Mouse (Mus musculus) layer of hippocampus, postnatal 25 days (tissue): Measurements from ENCODE around the gene Gucy2e. TPM values are rescaled to one million over a fixed set of nuclear protein-coding genes. Genes with fewer than 3 reads are reported as not detected.

Experiments
- DNase-seq, 2 experiments: peaks; one replicate each; pipeline ENCODE4 v3.0.0; 2022; ENCODE audit warnings: mixed read lengths in 2 of 2, low spot score in 1 of 2; ENCODE audit errors: extremely low spot score in 1 of 2
- total RNA-seq, 2 experiments: library from RNA; stranded (reverse); gene quantifications; 2 replicates each; pipeline ENCODE4 v1.2.3; 2021

Gene Gucy2e
- total RNA-seq, 2 experiments from 2014 or later: 1.7 TPM

DNA sequence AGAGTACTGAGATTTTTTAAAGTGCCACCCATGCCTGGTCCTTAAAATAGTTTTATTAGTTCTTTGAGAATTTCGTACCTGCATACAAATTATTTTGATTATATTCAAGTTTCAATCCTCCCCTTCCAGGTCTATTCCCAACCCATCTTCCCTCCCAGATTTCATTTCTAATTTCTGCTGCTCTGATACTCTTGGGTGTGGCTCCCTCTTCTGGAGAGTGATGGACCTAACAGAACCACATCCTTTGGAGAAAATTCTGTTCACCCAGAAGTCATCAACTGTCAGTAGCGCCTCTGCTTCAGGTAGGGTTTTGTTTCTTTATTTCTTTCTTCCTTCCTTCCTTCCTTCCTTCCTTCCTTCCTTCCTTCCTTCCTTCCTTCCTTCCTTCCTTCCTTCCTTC lies 8.1 kb upstream of the Gucy2e start:
- peak in 1 of 2 experiments; percentile 53 for DNase-seq

DNA sequence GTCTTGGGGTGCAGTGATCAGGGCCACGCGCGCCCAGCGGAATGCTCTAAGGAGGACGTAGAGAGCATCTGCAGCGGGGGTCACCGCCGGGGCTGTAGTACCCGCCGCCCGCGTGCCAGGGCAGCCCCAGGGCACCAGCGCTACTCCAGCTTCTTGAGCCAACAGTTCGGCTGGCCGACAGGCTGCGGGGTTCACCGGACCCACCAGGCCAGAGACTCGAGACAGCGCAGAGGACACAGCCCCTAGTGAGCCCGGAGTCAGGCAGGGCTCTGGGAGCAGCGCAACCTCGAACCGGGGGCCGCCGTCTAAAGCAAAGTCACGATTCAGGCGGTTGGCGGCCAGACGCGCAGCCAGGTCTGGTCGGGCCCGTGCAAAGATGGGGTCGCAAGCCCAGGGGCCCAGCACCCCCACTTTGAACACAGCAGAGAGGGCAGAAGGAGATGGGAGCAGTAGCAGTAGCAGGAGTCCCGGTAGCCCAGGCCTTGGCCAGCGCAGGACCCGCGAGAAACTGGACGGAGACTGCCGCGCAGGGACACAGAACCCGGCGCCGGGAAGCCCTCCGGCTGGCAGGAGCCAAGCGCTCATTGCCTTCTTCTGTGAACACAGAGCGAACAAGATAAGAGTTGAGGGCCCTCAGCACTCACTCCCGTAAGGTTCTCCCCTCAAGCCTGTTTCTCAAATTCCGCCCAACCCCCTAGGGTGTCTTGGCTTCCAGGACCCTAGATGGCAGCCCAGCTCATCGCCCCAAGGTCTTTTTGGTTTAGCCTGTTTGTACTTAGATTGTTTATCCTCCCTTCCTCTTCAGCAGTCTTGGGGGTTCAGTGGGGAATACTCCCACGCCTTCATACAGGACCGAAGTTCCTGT lies 543 bp downstream of the Gucy2e start:
- no peak for DNase-seq

DNA sequence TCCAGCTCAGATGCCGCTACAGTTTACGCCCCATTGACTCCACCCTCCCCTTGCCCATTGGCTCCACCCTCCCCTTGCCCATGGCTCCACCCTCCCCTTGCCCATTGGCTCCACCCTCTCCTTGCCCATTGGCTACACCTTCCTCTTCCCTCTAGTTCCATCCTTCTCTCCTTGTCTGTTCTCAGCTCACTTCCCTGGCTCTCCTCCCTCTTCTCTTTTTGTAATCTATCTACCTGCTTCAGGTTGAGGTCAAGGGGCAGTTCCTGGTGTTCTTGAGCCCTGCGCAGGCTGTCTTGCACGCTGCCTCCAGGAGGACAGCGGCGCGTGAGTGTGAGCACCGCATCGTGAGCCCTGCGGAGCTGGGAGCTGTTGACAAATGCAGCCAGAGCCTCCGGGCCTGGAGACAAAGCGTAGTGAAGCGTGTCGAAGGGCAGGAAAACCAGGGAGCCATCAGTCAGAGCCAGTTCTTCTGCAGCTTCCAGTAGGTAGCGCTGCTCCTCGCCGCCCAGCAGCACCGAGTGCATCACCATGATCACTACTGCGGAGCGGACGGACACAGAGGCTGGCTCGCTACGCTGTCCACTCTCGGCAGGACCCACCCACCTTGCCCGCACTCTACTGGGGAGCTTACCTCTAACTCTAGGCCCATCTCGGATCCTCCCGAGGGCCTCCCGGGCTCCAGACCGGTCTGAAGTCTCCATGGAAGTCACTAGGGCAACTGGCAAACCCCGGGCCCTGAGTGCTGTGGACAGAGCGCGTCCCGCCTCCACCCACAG lies 1.4 kb downstream of the Gucy2e start:
- DNase-seq: peak; percentile 48 to 52

DNA sequence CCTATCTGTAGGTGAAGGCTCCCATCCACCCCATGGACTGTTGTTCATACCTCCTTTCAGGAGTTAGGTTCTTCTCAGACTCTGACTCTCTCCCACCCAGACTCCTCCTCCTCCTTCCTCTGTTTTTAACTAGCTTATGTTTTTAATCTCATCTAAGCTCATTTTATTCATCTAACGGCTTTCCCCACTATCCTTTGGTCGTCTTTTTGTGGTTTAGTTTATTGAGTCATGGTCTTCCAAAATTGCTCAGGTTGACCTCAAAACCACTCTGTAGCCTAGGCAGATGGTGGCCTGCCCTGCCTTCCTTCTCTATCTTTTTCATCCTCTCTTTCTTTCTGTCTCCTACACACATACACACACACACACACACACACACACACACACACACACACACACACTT lies 3.7 kb downstream of the Gucy2e start:
- no peak for DNase-seq

DNA sequence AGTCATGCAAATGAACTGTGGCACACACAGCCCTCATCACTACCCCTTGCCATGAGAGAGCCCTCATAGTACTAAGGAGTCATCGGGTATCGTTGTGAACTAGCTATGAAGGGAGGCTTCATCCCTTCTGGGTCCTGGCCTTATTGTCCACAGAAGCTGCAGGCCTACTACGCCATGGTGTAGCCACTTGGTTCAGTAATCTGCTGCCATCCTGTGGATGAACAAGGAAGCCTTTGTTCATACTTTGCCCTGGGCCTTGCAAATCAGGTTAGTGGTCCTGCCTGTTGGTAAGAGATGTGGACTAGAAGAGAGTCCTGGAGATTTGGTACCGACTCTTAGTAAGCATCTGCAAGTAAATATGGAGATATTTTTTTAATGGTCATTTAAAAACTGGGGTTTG lies 6.4 kb downstream of the Gucy2e start:
- DNase-seq: no peak

DNA sequence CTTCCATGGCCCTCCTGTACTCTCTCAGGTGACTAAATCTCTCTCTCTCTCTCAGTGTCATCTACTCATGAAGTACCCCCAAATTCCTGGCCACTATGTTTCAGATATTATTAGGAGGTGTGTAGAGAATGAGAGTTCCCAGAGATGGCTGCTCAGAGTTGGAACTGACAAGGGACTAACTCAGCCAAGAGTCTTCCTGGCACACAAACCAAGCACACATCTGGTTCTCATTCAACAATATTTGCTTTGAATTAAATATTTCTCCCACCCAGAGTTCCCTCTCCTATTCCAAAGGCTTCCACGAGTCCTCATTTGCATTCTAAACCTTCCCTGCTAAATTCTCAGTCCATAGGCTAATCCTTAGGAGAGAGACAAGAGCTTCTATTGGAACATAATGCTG lies 11.1 kb downstream of the Gucy2e start:
- DNase-seq: no peak

DNA sequence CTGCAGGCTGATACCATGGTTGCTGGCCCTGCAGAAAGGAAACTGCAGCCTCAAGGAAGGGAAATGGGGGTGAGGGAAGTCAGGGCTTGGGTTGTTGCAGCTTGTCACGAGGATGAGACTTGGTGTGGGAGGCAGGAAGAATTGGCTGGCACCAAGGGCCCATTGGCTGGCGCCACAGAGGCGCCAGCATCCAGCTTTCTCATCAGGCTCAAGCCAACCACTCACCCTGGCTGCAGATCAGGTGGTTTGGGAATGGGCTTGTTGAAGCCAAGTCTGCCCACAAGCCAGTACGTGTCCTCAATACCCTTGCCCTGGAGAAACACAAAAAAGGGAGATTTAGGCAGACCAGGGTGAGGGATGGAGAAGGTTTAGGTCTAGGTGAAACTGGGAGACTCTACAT lies 13.7 kb downstream of the Gucy2e start:
- no peak for DNase-seq

DNA sequence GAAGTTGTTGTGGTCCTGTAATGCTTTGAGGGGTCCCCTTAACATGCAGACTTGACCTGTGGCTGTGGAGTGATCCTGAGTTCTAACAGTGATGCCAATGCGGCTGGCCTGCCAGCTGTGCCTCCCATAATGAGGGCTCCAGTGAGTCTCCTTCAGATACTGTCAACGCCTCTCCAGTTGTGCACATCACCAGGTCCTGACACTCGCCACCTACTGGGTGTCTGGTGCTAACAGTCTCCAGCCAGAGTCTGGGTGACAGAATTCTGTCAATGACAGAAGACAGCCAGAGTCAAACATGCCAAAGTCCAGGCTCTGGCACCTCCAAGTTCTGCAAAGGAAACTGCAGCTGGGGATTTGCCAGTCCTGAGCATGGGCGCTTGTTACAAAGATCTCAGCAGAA lies 15.8 kb downstream of the Gucy2e start:
- no peak for DNase-seq

DNA sequence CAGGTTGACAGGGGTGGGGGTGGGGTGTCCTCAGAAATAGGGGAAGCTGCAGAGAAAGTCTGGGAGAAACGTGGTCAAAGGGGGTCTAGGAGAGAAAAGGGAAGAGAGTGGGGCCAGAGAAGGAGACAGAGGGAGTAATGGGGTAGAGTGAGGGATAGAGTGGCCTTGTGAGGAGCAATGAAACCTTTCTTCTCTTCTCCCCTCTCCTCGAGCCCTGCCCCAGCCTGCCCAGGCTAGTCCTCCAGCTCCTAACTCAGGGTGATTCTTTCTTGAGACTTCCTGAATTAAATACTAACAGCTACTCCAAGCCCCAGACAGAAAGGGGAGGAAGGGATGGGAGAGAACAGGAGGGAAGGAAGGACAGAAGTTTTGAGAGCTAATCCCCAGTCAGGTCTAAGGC lies 18.2 kb downstream of the Gucy2e start:
- DNase-seq: no peak

DNA sequence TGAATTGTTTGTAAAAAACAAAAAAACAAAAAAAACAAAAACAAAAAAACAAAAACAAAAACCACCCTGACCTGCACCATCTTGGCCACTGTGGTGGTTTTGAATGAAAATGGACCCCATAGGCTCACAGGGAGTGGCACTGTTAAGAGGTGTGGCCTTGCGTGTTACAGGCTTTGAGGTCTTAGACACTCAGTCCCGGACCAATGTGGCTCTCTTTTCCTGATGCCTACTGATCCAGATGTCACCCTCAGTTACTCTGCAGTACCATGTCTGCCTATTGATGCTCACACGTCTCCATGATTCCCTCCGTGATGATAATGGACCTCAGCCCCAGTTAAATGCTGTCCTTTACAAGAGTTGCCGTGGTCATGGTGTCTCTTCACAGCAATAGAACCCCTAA lies 19.4 kb downstream of the Gucy2e start:
- DNase-seq: no peak

DNA sequence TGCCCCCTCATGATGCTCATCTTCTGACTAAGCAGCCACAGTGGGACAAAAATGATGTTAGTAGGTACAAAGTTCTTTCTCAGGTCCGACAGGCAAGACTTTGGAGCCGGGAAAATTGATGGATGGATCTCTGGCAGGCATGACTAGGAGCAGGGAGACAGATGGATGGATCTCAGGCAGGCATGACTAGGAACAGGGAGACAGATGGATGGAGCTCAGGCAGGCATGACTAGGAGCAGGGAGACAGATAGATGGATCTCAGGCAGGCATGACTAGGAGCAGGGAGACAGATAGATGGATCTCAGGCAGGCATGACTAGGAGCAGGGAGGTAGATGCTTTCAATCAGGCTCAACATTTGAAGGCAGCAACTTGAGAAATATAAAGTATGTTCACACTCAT lies 25.4 kb downstream of the Gucy2e start:
- peak in 1 of 2 experiments; percentile 21 for DNase-seq

DNA sequence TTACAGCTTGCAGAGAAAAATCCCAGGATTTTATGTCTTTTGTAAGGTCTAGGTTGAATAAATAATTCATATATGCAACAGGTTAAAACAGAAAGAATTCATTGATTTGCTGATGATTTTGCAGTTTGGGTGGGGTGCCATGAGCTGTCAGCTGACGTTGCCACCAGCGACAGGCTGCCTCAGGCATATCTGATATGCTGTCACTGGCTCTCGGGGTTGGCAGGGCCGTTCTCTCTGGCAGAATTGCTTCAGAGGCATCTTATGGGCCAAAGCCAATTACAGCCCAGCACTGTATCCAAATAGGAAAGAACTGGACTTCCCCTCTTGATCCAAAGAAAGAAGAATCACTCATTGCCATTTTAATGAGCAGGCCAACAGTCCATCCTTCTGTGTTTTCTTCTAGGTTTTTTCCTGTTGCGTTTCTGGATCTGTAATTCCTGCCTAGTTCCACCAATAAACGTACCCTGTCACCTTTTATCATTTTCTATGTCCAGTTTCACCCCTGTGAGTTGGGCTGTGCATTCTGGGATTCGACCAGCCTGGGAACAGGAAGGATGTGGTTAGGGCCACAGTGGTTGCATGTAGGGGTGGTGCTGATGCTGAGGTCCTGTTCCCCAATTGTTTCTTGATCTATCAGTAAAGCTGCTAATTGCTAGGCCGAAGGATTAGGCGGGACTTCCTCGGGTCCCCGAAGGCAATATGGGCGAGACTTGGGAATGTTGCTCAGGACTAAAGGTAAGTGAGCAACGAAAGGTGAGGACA lies 34.2 kb downstream of the Gucy2e start:
- DNase-seq: no peak

DNA sequence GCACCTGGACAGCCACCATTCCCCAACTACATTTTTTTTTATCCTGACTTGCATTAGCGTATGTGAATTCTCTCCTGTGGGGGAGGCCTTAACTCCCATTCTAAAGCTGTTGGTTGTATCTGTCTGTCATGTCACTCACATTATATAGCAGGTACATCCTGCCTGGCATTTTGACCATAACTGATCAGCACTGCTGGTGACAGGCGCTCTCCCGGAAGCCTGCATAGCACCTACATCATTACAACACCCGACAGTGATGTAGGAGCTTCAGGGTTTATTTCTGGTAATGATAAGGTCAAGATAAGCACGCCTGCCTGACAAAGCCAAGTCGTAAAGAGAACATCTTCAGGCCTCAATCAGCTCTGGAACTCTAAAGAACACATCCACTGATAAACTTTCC lies 36.6 kb downstream of the Gucy2e start:
- no peak for DNase-seq

DNA sequence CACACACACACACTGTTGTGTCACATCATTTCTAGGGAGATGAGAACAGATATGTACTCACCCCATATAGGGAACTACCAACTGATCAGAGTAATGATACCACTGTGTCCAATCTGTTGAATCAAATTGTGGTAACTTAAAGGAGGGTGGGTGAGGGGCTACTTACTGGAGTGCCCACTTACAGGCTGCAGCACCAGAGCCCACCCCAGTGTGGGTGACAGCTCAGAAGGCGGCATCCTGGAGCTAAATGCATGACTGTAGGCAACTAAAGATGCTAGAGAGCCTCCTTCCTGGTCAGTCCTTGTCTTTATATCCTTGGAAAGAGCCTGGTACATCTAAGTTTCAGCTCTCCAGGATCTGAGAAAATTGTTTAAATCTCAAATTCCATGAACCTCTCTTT lies 37.6 kb downstream of the Gucy2e start:
- DNase-seq: no peak

DNA sequence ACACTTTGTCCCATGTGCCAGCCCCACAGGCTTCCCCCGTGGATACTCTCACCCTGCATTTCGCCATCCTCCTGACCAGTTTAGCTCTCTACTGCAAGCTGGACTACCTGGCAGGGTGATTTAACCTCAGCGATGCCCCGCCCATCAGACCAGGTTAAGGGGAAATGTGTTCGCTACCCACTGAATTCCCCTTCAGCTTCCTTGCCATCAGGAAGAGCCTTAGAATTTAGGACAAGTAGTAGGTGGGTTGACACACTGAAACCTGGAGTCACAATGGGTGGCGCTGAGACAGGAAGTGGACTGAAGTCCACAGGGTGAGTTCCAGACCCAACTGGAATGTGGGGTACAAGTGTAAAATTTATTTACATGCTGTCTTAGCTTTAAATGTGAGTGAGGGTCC lies 39.1 kb downstream of the Gucy2e start, which contains the start of gene Alox8:
Gene Alox8, minus strand, starts transcription at position 101 of the 400 bp plus-strand sequence.
- DNase-seq: no peak

DNA sequence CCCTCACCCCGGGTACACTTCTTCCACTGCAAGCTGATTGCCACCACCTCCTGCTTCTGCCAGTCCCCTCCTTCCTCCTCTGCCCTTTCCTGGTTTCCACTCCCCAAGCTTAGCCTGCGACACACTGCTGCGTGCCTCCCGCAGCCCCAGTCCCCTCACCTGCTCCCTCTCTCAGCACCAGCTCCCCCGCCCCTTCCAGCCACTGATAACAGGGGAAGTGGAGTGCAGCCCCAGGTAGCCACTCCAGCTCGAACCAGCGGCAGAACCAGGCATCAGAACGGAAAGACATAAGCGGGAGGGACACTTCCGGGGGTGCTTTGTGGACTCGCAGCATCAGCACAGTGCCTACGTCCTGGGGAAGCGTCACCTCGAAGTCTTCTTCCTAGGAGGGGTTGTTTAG lies 39.6 kb downstream of the Gucy2e start:
- DNase-seq: no peak

DNA sequence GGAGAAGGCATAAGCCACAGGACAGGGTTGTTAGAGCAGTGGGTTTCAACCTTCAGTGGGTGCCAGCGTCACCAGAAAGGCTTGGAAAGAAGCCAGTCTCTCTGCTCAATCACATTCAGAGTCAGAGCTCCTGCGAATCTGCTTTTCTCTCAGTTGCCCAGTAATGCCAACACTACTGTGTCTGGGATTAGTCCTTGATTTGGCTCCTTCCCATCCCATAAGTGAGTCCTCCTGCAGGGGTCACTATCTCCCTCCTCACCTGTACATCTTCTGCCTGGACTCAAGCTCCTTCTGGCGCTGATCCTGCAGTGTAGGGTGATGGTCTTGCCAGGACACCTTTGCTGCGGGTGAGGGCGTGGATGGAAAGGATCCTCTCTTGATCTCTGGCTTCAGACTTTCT lies 40.1 kb downstream of the Gucy2e start:
- DNase-seq: no peak

DNA sequence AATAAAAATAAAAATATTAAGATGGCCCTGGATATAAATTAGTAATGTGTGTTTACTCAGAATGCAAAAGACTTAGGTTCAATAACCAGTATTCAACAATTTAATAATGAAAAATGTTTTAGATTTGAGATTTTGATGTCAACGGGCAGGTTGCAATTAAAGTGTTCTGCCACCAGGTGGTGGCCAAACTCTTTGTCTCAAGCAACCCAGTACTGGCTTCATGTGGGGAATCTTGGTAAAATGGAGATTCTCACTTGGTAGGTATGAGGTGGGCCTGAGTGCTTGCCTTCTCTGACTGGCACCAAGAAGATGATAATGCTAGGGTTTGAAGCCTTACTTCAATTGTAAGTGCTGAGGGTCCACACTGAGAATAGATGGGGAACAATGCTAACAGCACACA lies 44.0 kb downstream of the Gucy2e start:
- peak in 1 of 2 experiments; percentile 47 for DNase-seq

DNA sequence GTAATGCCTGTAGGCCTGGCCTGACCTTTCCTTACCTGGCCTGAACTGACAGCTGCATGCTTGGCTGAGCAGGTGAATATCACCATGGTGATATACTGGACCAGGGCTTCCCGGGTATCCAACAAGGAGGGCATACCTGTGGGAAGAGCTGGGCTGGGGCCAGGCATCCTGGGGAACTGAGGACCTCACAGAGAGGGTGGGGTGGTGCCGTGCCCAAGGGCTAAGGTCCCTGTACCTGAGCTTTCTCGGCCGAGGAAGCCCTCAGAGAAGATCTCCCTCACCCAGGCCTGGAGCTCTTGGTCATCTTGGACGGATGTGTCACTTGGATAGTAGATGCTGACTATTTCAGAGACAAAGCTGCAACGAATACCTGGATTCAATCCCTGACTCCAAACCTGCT lies 50.9 kb downstream of the Gucy2e start:
- DNase-seq: no peak

DNA sequence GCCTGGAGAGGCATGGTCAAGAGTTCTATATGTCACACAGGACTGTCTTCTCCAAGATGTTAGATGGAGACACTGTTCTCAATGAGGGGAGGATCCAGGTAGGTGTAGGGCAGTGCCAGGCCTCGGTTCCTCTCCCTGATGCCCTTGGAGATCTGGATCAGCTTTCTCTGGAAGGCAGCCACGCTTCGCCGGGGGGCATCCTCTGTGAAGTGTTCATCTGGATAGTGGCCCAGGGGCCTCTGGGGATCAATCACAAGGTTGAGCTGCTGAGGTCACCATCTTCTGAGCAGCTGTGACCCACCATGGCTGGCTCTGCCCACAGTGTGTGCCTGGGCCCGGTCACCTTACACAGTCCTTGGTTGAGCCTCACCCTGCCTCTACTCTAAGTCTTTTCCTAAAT lies 51.8 kb downstream of the Gucy2e start:
- no peak for DNase-seq

DNA sequence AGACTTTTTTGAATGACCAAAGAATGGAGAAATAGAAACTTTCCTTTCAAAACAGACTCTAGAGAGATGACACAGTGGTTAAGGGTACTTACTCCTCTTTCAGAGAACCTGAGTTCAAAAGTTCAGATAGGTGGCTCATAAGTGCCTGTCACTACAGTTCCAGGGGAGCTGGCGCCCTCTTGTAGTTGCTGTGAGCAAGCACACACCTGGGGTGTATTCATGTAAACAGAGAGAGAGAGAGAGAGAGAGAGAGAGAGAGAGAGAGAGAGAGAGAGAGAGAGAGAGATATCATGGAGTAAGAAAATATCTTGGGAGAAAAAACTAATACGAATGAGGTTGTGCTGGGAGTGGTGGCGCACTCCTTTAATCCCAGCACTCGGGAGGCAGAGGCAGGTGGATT lies 56.7 kb downstream of the Gucy2e start:
- no peak for DNase-seq
